Mouse (Mus musculus): ENCODE measurements around the gene Saa3. TPM values are rescaled to one million over a fixed set of nuclear protein-coding genes. Genes with fewer than 3 reads are reported as not detected.
"Not testable (repeated sequence)": the region's sequence is repeated elsewhere in the genome, so short reads cannot be mapped to it uniquely, and the experiment has no call there.

Saa3 gene
- polyA plus RNA-seq, 1 experiment, result 0.34 TPM

GRCm38 (mm10) chr7:46748459-46748858 is 33.0 kb upstream of the Saa3 start:
- no peaks in the 10 kb centered on the region for H3K79me2 ChIP-seq (ENCODE audit: control insufficient read depth, insufficient read depth)
- H3K36me3 ChIP-seq (ENCODE audit: control insufficient read depth, insufficient read depth), result no peaks in the 10 kb centered on the region
- no peaks in the 10 kb centered on the region for H3K27me3 ChIP-seq (ENCODE audit: control insufficient read depth, insufficient read depth, insufficient read length)
- no peak for TF ChIP-seq CTCF (IDR thresholded peaks at IDR 0.05; ENCODE audit: control insufficient read depth, insufficient read depth, insufficient read length)
- TF ChIP-seq MYOG (IDR thresholded peaks at IDR 0.05; ENCODE audit: control insufficient read depth, extremely low read depth, insufficient read length), result no peak
- no peak for TF ChIP-seq FOSL1 (IDR thresholded peaks at IDR 0.05; ENCODE audit: insufficient read depth, low read length, poor library complexity, severe bottlenecking)
- no peak for TF ChIP-seq MYOD1 (IDR thresholded peaks at IDR 0.05; ENCODE audit: control insufficient read depth, insufficient read length, low read depth)
- TF ChIP-seq CEBPB (IDR thresholded peaks at IDR 0.05; ENCODE audit: low read depth), result no peak
- no peak for TF ChIP-seq MAX (IDR thresholded peaks at IDR 0.05)
- TF ChIP-seq USF1 (IDR thresholded peaks at IDR 0.05; ENCODE audit: low read depth), result no peak
- H3ac ChIP-seq (ENCODE audit: control insufficient read depth, insufficient read length, low read depth), result no peak overlapping the region
- H3K4me3 ChIP-seq (ENCODE audit: insufficient read depth, poor library complexity, severe bottlenecking), result no peak overlapping the region
- no peaks in the 10 kb centered on the region for H3K79me3 ChIP-seq (ENCODE audit: low read depth)

GRCm38 (mm10) chr7:46746381-46746780 is 30.9 kb upstream of the Saa3 start:
- TF ChIP-seq CEBPB (IDR thresholded peaks at IDR 0.05; ENCODE audit: low read depth) (no peak), USF1 (IDR thresholded peaks at IDR 0.05; ENCODE audit: low read depth) (no peak), MYOD1 (IDR thresholded peaks at IDR 0.05; ENCODE audit: control insufficient read depth, insufficient read length, low read depth) (no peak), CTCF (IDR thresholded peaks at IDR 0.05; ENCODE audit: control insufficient read depth, insufficient read depth, insufficient read length) (no peak), FOSL1 (IDR thresholded peaks at IDR 0.05; ENCODE audit: insufficient read depth, low read length, poor library complexity, severe bottlenecking) (no peak), MAX (IDR thresholded peaks at IDR 0.05) (no peak), MYOG (IDR thresholded peaks at IDR 0.05; ENCODE audit: control insufficient read depth, extremely low read depth, insufficient read length) (no peak)
- H3K27me3 ChIP-seq (ENCODE audit: control insufficient read depth, insufficient read depth, insufficient read length), result no peaks in the 10 kb centered on the region

GRCm38 (mm10) chr7:46745816-46746215 is 30.3 kb upstream of the Saa3 start:
- H3K36me3 ChIP-seq (ENCODE audit: control insufficient read depth, insufficient read depth), result no peaks in the 10 kb centered on the region
- H3K79me3 ChIP-seq (ENCODE audit: low read depth), result no peaks in the 10 kb centered on the region
- H3K27me3 ChIP-seq (ENCODE audit: control insufficient read depth, insufficient read depth, insufficient read length), result no peaks in the 10 kb centered on the region
- H3K4me3 ChIP-seq (ENCODE audit: insufficient read depth, poor library complexity, severe bottlenecking), result no peak overlapping the region
- H3K79me2 ChIP-seq (ENCODE audit: control insufficient read depth, insufficient read depth), result no peaks in the 10 kb centered on the region
- TF ChIP-seq MYOG (IDR thresholded peaks at IDR 0.05; ENCODE audit: control insufficient read depth, extremely low read depth, insufficient read length) (no peak), MAX (IDR thresholded peaks at IDR 0.05) (no peak), CEBPB (IDR thresholded peaks at IDR 0.05; ENCODE audit: low read depth) (no peak), FOSL1 (IDR thresholded peaks at IDR 0.05; ENCODE audit: insufficient read depth, low read length, poor library complexity, severe bottlenecking) (no peak), CTCF (IDR thresholded peaks at IDR 0.05; ENCODE audit: control insufficient read depth, insufficient read depth, insufficient read length) (no peak), USF1 (IDR thresholded peaks at IDR 0.05; ENCODE audit: low read depth) (no peak), MYOD1 (IDR thresholded peaks at IDR 0.05; ENCODE audit: control insufficient read depth, insufficient read length, low read depth) (no peak)
- no peak overlapping the region for H3ac ChIP-seq (ENCODE audit: control insufficient read depth, insufficient read length, low read depth)

More at GRCm38 (mm10) chr7:46746381-46746780, 30.9 kb upstream of the Saa3 start:
- no peaks in the 10 kb centered on the region for H3K79me2 ChIP-seq (ENCODE audit: control insufficient read depth, insufficient read depth)
- H3K4me3 ChIP-seq (ENCODE audit: insufficient read depth, poor library complexity, severe bottlenecking), result no peak overlapping the region
- no peaks in the 10 kb centered on the region for H3K36me3 ChIP-seq (ENCODE audit: control insufficient read depth, insufficient read depth)
- H3K79me3 ChIP-seq (ENCODE audit: low read depth), result no peaks in the 10 kb centered on the region
- no peak overlapping the region for H3ac ChIP-seq (ENCODE audit: control insufficient read depth, insufficient read length, low read depth)

GRCm38 (mm10) chr7:46742880-46743279 is 27.4 kb upstream of the Saa3 start, which contains the start of gene Saa1:
Saa1 (minus strand) TSS chr7:46742980.
- not testable (repeated sequence) for H3K79me2 ChIP-seq (ENCODE audit: control insufficient read depth, insufficient read depth); H3K4me3 ChIP-seq (ENCODE audit: insufficient read depth, poor library complexity, severe bottlenecking); H3K27me3 ChIP-seq (ENCODE audit: control insufficient read depth, insufficient read depth, insufficient read length); H3ac ChIP-seq (ENCODE audit: control insufficient read depth, insufficient read length, low read depth); H3K79me3 ChIP-seq (ENCODE audit: low read depth); H3K36me3 ChIP-seq (ENCODE audit: control insufficient read depth, insufficient read depth)

- not testable (repeated sequence) for H3K4me3 ChIP-seq (ENCODE audit: insufficient read depth, poor library complexity, severe bottlenecking); H3K27me3 ChIP-seq (ENCODE audit: control insufficient read depth, insufficient read depth, insufficient read length); H3ac ChIP-seq (ENCODE audit: control insufficient read depth, insufficient read length, low read depth); H3K79me2 ChIP-seq (ENCODE audit: control insufficient read depth, insufficient read depth); H3K79me3 ChIP-seq (ENCODE audit: low read depth); H3K36me3 ChIP-seq (ENCODE audit: control insufficient read depth, insufficient read depth)
- peak; percentile 23 for TF ChIP-seq MYOD1 (IDR thresholded peaks at IDR 0.05; ENCODE audit: control insufficient read depth, insufficient read length, low read depth)
Observed at GRCm38 (mm10) chr7:46740041-46740440, 24.5 kb upstream of the Saa3 start.

GRCm38 (mm10) chr7:46738561-46739460 is 23.3 kb upstream of the Saa3 start:
- H3K79me2 ChIP-seq (ENCODE audit: control insufficient read depth, insufficient read depth), result no peaks in the 10 kb centered on the region
- TF ChIP-seq MYOG (IDR thresholded peaks at IDR 0.05; ENCODE audit: control insufficient read depth, extremely low read depth, insufficient read length) (no peak), USF1 (IDR thresholded peaks at IDR 0.05; ENCODE audit: low read depth) (no peak), CEBPB (IDR thresholded peaks at IDR 0.05; ENCODE audit: low read depth) (no peak), CTCF (IDR thresholded peaks at IDR 0.05; ENCODE audit: control insufficient read depth, insufficient read depth, insufficient read length) (no peak), MYOD1 (IDR thresholded peaks at IDR 0.05; ENCODE audit: control insufficient read depth, insufficient read length, low read depth) (no peak), MAX (IDR thresholded peaks at IDR 0.05) (no peak), FOSL1 (IDR thresholded peaks at IDR 0.05; ENCODE audit: insufficient read depth, low read length, poor library complexity, severe bottlenecking) (no peak)
- no peaks in the 10 kb centered on the region for H3K79me3 ChIP-seq (ENCODE audit: low read depth)
- H3K4me3 ChIP-seq (ENCODE audit: insufficient read depth, poor library complexity, severe bottlenecking), result no peak overlapping the region
- H3K36me3 ChIP-seq (ENCODE audit: control insufficient read depth, insufficient read depth), result no peaks in the 10 kb centered on the region
- no peak overlapping the region for H3ac ChIP-seq (ENCODE audit: control insufficient read depth, insufficient read length, low read depth)
- H3K27me3 ChIP-seq (ENCODE audit: control insufficient read depth, insufficient read depth, insufficient read length), result no peaks in the 10 kb centered on the region
